Mouse (Mus musculus): ENCODE measurements around the gene Cep295nl. TPM values are rescaled to one million over a fixed set of nuclear protein-coding genes. Genes with fewer than 3 reads are reported as not detected.
A peak's percentile ranks its signal among the peaks of the same experiment; 100 is the strongest.

The Cep295nl gene
- polyA plus RNA-seq, 1 experiment from 2014 or later = 0.61 TPM

DNA sequence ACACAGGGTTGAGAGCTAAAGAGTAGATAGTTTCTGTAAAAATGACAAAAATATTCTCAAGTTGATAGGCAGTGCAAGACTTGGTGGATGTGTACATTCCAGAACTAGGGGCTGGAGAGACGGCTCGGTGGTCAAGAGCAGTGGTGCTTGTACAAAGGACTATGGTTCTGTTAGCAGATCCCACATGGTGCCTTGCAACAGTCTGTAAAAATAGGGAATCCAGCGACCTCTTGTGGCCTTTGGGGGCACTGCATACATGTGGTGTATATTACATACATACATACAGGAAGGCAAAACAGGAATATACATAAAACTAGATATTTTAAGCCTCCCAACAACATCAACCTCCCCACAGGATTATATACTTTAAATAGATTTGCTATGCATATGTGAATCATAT, 26.0 kb upstream of the Cep295nl start:
- no peaks in the 10 kb centered on the region for H3K27me3 ChIP-seq (ENCODE audit: low read depth, poor library complexity, severe bottlenecking)
- no peaks in the 10 kb centered on the region for H3K36me3 ChIP-seq
- H3K4me1 ChIP-seq = peaks cover 59% of the 10 kb centered on the region
- no peak overlapping the region for H3K4me3 ChIP-seq
- no peak overlapping the region for H3K27ac ChIP-seq
- DNase-seq (ENCODE audit: low spot score) = no peak
- 68% methylated on average over 3 of the region's 3 CpGs for WGBS
- H3K9me3 ChIP-seq (replicated peaks) = no peaks in the 10 kb centered on the region

DNA sequence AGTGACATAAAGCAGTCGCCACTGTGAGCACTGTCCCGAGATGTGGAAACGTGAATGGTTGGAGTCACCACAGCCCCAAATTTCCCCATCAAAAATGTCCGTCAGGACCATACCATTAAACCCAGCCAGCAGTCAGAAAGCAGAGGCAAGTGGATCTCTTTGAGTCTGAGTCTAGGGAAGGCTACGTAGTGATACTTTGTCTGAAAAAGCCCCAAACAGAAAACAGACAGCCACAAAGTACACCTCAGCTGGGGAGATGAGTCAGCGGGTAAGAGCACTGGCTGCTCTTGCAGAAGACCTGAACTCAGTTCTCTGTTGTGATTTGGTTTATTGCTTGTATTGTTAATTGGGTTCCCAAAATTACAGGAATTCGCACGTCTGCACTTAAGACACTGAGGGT, 24.3 kb upstream of the Cep295nl start:
- Histone ChIP-seq H3K4me1 (peaks cover 66% of the 10 kb centered on the region), H3K27me3 (ENCODE audit: low read depth, poor library complexity, severe bottlenecking) (no peaks in the 10 kb centered on the region), H3K27ac (peak overlapping the region; percentile 90), H3K36me3 (no peaks in the 10 kb centered on the region), H3K4me3 (no peak overlapping the region), H3K9me3 (replicated peaks) (no peaks in the 10 kb centered on the region)
- WGBS = 63% methylated on average over 8 of the region's 8 CpGs
- DNase-seq (ENCODE audit: low spot score) = no peak

DNA sequence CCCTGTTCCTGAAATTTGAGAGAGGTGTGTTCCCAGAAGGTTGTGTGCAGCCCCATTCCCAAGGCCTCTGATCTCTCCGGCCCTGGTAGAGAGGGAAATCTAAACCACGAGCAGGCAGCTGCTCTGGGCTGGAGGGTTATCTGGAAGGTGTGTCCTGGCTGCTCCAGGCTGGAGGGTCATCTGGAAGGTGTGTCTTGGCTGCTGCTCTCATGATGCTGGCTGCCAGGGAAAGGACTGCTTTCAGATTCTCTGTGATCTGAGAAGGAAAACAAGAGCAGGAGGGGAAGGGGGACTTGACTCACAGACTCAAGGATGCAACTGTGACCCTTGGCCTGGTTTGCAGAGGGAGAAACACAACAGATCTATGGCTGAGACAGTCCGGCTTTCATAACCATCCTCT, 23.8 kb upstream of the Cep295nl start:
- no peak for DNase-seq (ENCODE audit: low spot score)
- H3K4me1 ChIP-seq = peaks cover 62% of the 10 kb centered on the region

DNA sequence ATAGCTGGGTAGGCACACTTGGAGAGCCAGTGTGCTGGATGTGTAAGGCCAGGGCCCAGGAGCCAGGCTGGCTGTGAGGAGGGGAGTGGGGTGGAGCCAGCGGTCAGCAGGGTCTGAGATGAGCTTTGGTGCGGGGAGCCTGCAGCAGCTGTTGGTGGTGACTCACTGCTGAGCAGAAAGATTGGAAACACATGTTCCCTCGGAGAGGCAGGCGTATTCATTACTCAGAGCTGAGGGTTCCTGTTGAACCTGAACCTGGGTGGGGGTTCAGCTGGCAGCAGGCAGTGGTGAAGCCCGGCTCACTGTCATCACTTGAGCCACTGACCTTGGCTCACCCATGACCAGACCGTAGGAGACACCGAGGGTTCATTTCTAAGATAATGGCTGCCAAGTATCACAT, 22.9 kb upstream of the Cep295nl start:
- H3K4me1 ChIP-seq = peaks cover 72% of the 10 kb centered on the region

More for the DNA sequence above, 23.8 kb upstream of the Cep295nl start:
- WGBS = 44% methylated on average over 3 of the region's 3 CpGs
- peak overlapping the region; percentile 90 for H3K27ac ChIP-seq
- no peaks in the 10 kb centered on the region for H3K27me3 ChIP-seq (ENCODE audit: low read depth, poor library complexity, severe bottlenecking)
- no peaks in the 10 kb centered on the region for H3K9me3 ChIP-seq (replicated peaks)
- H3K4me3 ChIP-seq = no peak overlapping the region
- H3K36me3 ChIP-seq = no peaks in the 10 kb centered on the region

DNA sequence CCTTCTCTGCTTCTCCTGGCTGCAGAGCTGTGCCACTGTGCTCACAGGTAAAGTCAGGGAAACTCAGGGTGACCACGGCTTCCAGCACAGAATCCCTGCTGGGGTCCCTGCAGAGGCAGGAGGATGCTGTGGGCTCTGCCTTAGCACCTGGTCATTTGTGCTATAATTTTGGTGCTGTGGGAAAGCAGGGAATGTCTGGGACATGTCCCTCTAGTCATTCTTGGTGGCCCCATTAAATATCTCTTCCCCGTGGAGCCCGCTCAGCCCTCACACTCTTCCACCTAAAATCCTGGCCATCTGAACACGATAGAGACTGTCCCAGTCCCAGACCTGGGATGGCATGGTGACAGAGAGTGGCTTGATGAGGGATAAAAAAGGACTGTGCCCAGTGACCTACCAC, 21.7 kb upstream of the Cep295nl start:
- 83% methylated on average over 4 of the region's 4 CpGs for WGBS
- peaks cover 69% of the 10 kb centered on the region for H3K4me1 ChIP-seq
- peak overlapping the region; percentile 90 for H3K27ac ChIP-seq
- H3K4me3 ChIP-seq = no peak overlapping the region
- DNase-seq (ENCODE audit: low spot score) = no peak
- no peaks in the 10 kb centered on the region for H3K27me3 ChIP-seq (ENCODE audit: low read depth, poor library complexity, severe bottlenecking)
- H3K9me3 ChIP-seq (replicated peaks) = no peaks in the 10 kb centered on the region
- H3K36me3 ChIP-seq = no peaks in the 10 kb centered on the region

More for the DNA sequence above, 22.9 kb upstream of the Cep295nl start:
- no peaks in the 10 kb centered on the region for H3K9me3 ChIP-seq (replicated peaks)
- peak; percentile 74 for DNase-seq (ENCODE audit: low spot score)
- no peaks in the 10 kb centered on the region for H3K36me3 ChIP-seq
- no peaks in the 10 kb centered on the region for H3K27me3 ChIP-seq (ENCODE audit: low read depth, poor library complexity, severe bottlenecking)
- peak overlapping the region; percentile 90 for H3K27ac ChIP-seq
- peak overlapping the region; percentile 27; the same call in 1 of the 2 replicates for H3K4me3 ChIP-seq
- WGBS = 24% methylated on average over 7 of the region's 7 CpGs

DNA sequence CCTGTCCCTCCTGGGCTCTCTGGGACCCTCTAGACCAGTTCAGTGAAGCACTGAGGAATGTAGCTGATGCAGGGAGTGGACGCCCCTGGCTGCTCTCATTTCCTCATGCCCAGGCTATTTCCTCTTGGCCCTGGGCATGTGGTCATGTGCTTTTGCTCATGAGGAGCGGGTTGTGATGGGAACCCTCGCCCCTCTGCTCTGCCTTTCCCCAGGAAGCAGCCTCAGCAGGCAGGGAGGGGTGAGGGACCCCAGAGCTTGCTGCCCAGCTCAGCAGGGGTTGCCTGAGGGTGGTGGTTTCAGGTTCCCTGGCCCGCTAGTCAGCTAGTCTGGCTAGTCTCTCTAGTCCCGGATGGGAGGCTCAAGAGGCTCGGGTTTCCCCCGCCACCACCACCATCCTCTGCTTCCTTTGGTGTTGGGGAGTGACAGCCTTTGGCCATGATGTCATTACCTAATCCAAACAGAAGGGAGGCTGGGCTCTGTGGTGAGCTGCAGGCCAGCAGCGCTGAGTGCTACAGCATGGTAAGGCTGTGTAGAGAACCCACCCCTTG, 20.7 kb upstream of the Cep295nl start:
- Histone ChIP-seq H3K36me3 (no peaks in the 10 kb centered on the region), H3K9me3 (replicated peaks) (no peaks in the 10 kb centered on the region), H3K27ac (peak overlapping the region; percentile 90), H3K4me1 (peaks cover 67% of the 10 kb centered on the region), H3K4me3 (peak overlapping the region; percentile 31), H3K27me3 (ENCODE audit: low read depth, poor library complexity, severe bottlenecking) (no peaks in the 10 kb centered on the region)
- DNase-seq (ENCODE audit: low spot score) = peak; percentile 78
- 2% methylated on average over 8 of the region's 8 CpGs for WGBS

DNA sequence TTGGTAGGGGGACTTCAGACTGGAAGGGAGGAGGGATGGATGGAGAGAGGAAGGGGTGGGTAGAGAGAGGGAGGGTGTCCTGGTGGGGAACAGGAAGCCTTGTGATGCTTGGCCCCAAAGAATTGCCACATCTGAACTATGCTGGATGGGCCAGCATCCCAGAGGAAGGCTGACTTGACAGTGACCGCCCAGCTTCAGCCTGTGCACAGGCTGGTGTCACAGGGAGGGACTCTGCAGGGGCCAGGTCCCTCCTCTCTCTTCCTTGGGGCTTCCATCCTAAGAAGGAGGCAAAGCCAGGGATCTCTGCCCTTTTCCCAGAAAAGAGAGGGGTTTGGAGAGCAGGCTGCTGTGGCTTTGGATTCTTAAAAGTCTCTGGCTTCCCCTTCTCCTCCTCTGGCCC, 20.2 kb upstream of the Cep295nl start:
- H3K36me3 ChIP-seq = no peaks in the 10 kb centered on the region
- peak overlapping the region; percentile 90 for H3K27ac ChIP-seq
- peaks cover 67% of the 10 kb centered on the region for H3K4me1 ChIP-seq
- 65% methylated on average over 1 of the region's 1 CpGs for WGBS
- no peaks in the 10 kb centered on the region for H3K9me3 ChIP-seq (replicated peaks)
- DNase-seq (ENCODE audit: low spot score) = no peak
- no peaks in the 10 kb centered on the region for H3K27me3 ChIP-seq (ENCODE audit: low read depth, poor library complexity, severe bottlenecking)
- peak overlapping the region; percentile 31; the same call in 1 of the 2 replicates for H3K4me3 ChIP-seq

DNA sequence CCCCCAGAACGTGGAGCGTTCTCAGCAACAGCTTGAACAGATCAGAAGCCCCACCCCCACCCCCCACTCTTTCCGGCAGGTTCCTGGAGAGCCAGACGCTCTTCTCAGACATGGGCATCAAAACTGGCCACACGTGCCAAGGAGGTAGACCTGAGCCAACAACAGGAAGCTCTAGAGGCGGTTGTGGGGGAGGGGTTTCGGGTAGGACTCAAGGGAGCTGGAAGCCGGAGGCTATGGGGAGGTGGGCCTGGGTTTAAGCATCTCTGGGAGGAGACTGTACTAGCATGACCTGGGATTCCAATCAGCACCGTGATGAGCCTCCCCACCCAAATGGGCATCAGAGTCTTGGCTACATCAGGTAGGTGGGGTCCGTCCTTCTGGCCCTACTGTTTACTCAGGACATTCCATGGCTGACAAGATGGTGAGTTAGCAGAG, 18.6 kb upstream of the Cep295nl start:
- WGBS = 75% methylated on average over 10 of the region's 10 CpGs
- peak overlapping the region; percentile 43; the same call in 1 of the 2 replicates for H3K27ac ChIP-seq
- no peaks in the 10 kb centered on the region for H3K9me3 ChIP-seq (replicated peaks)
- no peaks in the 10 kb centered on the region for H3K27me3 ChIP-seq (ENCODE audit: low read depth, poor library complexity, severe bottlenecking)
- no peak overlapping the region for H3K4me3 ChIP-seq
- no peaks in the 10 kb centered on the region for H3K36me3 ChIP-seq
- no peak for DNase-seq (ENCODE audit: low spot score)
- H3K4me1 ChIP-seq = peaks cover 58% of the 10 kb centered on the region

DNA sequence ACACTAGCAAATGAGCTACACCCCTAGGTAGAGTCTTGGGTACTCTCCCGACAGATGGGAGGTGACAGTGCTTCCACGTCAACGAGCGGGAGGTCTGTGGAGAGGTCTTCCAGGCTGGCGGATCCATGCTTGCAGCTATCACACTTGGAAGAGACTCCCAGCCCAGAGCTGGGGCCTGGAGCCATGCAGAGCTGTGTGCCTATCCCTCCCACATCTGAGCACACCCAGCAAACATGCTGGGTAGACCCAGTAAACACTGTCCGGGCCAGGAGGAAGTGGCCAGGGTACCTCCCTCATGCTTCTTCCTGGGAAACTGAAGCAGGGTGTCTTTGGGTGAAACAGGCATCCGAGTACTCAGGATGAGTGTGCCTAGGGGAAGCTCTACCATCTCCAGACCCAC, 18.2 kb upstream of the Cep295nl start:
- Histone ChIP-seq H3K4me1 (peaks cover 58% of the 10 kb centered on the region), H3K4me3 (no peak overlapping the region), H3K9me3 (replicated peaks) (no peaks in the 10 kb centered on the region), H3K27me3 (ENCODE audit: low read depth, poor library complexity, severe bottlenecking) (no peaks in the 10 kb centered on the region), H3K27ac (peak overlapping the region; percentile 43; the same call in 1 of the 2 replicates), H3K36me3 (no peaks in the 10 kb centered on the region)
- no peak for DNase-seq (ENCODE audit: low spot score)
- WGBS = 77% methylated on average over 7 of the region's 7 CpGs

DNA sequence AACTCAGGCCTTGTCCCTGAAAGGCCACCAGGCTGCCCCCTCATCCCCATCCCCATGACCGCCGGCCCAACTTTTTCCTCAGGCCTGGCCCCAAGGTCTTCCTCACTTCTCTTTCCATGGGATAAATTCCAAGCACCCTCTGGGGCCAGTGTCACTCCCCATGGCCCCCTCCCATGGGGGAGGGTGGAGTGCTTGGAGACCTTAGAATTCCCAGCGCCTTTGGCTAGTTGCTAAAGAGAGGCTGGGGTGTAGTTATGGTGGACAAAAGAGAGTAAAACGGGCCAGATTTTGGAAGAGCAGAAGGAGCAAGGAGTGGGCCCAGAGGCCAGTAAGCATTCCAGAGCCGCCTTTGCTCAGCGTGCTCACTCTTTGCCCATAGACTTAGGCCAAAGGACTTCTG, 13.3 kb upstream of the Cep295nl start, which contains the start of gene Timp2:
Gene Timp2 (minus strand): TSS at position 101 of the 400 bp plus-strand sequence.
- Histone ChIP-seq H3K27ac (peak within 1 kb of the TSS; percentile 98), H3K27me3 (ENCODE audit: low read depth, poor library complexity, severe bottlenecking) (no peaks in the 10 kb centered on the region), H3K4me3 (peak within 1 kb of the TSS; percentile 91)

DNA sequence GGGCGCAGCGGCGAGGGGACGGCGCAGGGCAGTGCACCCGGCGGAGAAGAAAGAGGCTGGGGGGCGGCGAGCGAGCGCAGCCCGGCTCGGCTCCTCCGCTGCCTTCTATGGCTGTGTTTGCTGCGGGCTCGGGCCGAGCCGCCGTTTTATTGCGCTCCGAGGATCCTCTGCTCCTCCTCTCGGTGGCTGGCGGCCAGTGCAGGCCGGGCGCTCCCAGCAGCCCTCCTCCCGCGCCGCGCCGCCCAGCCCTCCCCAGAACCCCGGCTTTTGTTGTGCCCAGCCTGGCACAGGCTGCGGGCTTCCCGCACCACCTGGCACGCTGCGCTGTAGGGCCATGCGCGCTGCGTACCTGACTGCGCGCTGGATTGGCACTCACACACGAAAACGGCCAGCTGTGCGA, 12.9 kb upstream of the Cep295nl start:
- WGBS = under 1% methylated on average over 43 of the region's 43 CpGs
- peak; percentile 89 for DNase-seq (ENCODE audit: low spot score)

More for the DNA sequence above, 13.3 kb upstream of the Cep295nl start, which contains the start of gene Timp2:
- Histone ChIP-seq H3K36me3 (peaks cover 24% of the 10 kb centered on the region), H3K4me1 (peaks cover 49% of the 10 kb centered on the region), H3K9me3 (replicated peaks) (no peaks in the 10 kb centered on the region)
- WGBS = 38% methylated on average over 6 of the region's 6 CpGs
- no peak for DNase-seq (ENCODE audit: low spot score)

DNA sequence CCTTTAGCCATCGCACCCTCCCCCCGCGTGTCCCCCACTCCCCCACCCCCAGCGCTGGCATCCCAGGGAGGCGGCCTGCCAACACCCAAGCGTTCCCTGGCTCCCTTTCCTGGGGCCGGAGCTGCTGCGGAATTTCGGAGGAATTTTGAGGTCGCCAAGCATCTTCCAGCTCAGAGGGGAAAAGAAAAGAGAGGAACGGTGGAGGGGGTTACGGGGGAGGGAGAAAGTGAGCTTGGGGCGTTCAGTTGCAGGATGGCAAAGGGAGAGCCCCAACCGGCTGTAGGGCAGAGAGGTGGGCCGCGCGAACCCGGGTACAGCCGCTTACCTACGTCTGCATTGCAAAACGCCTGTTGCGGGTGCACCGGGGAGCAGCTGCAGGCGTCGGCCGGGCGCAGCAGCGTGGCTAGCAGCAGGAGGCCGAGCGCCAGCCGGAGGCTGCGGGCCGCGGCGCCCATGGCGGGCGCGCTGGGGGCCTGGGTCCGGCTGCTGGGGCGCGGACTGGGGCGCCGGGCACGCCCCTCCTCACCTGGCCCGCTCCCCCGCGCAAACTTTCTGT, 12.4 kb upstream of the Cep295nl start:
- peaks cover 48% of the 10 kb centered on the region for H3K4me1 ChIP-seq
- H3K4me3 ChIP-seq = peak overlapping the region; percentile 91
- whole genome bisulfite sequencing = under 1% methylated on average over 47 of the region's 47 CpGs
- no peaks in the 10 kb centered on the region for H3K9me3 ChIP-seq (replicated peaks)
- peaks cover 26% of the 10 kb centered on the region for H3K36me3 ChIP-seq
- DNase-seq (ENCODE audit: low spot score) = no peak
- no peaks in the 10 kb centered on the region for H3K27me3 ChIP-seq (ENCODE audit: low read depth, poor library complexity, severe bottlenecking)
- H3K27ac ChIP-seq = peak overlapping the region; percentile 98

More for the DNA sequence above, 12.9 kb upstream of the Cep295nl start:
- Histone ChIP-seq H3K36me3 (peaks cover 26% of the 10 kb centered on the region), H3K27ac (peak overlapping the region; percentile 98), H3K4me3 (peak overlapping the region; percentile 91), H3K27me3 (ENCODE audit: low read depth, poor library complexity, severe bottlenecking) (no peaks in the 10 kb centered on the region), H3K9me3 (replicated peaks) (no peaks in the 10 kb centered on the region), H3K4me1 (peaks cover 45% of the 10 kb centered on the region)

DNA sequence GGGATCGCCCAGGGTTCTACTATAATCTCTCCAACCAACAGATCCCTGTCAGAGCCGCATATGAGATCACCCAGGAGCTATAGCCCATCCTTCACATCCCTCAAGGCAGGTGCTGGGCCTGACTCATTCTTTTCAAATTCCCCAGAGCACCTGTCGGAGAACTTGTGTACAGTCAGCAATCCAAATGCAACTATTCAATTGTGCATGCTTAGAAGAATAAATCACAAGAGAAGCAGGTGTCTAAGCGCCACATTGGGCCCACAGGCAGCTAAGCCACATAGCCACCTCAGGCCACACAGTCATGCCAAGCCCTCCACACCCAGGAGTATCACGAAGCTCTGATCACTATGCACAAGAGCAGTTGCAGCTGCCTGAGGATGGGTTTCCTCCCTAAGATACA, 7.2 kb upstream of the Cep295nl start:
- Histone ChIP-seq H3K4me3 (no peak overlapping the region), H3K27ac (peak overlapping the region; percentile 81), H3K27me3 (ENCODE audit: low read depth, poor library complexity, severe bottlenecking) (no peaks in the 10 kb centered on the region), H3K36me3 (peaks cover 30% of the 10 kb centered on the region), H3K9me3 (replicated peaks) (no peaks in the 10 kb centered on the region), H3K4me1 (peaks cover 59% of the 10 kb centered on the region)
- 88% methylated on average over 5 of the region's 5 CpGs for WGBS
- DNase-seq (ENCODE audit: low spot score) = no peak

All from limb, embryonic 10.5 days (tissue).